Mouse (Mus musculus) neutrophil, adult 5-6 weeks (primary cell): ENCODE results near the gene Dhx8. TPM values are rescaled to one million over a fixed set of nuclear protein-coding genes. Genes with fewer than 3 reads are reported as not detected.

Experiments used
- ATAC-seq: fragments of 151-379, 151-347 bp; 2 replicates; pipeline ENCODE4 v1.8.0; 2017; ENCODE audit warnings: mild to moderate bottlenecking, moderate TSS enrichment; ENCODE audit not compliant: insufficient number of reproducible peaks, poor library complexity, low FRiP score, severe bottlenecking; ENCODE audit errors: extremely low read depth
- total RNA-seq: library from RNA; stranded (forward); fragments of 200-1000 nt; gene quantifications from 2 replicates; pipeline ENCODE4 v1.2.3, GENCODE M21; 2017

Gene Dhx8
- total RNA-seq, 1 experiment from 2014 or later, result 61.8 TPM

DNA sequence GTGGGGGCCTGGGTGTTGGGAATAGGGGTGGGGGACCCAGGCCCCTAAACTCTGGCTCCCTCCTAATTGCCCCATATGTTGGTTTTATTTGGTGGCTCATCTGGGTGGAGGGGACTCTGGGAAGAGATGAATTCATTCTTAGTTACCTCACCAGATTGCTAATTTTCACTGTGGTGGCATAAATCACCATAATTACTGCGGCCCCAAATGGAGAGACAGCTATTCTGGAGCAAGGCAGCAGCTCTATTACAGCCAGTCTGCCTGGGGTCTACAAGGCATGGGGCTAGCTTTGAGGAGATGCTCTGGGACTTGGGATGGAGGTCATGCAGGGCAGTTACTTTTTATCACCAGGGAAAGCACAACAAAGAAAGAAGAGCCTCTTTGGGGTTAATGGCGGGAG, 6.0 kb upstream of the Dhx8 start:
- ATAC-seq, result no peak

DNA sequence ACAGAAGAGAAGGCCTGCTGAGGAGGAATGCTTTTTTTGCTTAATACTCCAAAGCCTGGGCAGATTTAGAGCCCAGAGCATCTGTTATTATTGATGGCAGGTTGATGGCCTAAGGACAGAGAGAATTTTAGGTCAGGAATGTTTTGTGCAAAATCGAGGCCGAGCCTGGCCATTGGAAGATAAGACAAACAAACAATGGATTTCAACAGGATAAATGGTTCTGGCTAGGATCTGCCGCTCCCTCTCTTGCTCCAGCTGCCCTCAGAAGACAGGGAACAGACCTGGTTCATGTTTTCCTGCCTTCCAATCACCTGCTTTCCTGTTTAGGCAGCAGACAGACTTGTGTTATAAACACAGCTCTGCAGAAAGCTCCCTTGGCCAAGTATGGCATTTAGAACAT, 3.4 kb upstream of the Dhx8 start:
- ATAC-seq, result no peak

GRCm38 (mm10) chr11:101733596-101733995, 877 bp downstream of the Dhx8 start:
- no peak for ATAC-seq

DNA sequence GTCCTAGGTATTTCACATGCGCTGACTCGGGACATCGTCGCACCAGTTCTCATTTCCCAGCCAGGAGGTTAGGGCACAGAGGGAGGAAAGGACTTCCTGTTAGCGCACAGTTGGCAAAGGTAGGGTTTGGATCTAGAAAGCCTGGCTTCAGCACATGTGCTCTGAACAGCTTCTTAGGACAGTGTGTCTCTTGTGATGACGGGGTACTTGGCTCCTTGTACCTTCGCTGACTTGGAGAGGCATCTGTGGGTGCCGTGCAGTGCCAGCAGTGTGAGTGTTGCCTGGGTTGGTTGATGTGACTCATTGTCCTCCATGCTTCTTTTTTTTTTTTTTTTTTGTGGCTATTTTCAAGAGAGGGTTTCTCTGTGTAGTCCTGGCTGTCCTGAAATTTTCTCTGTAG, 23.9 kb downstream of the Dhx8 start:
- no peak for ATAC-seq

- ATAC-seq, result no peak
Observed at GRCm38 (mm10) chr11:101757366-101757765, 24.6 kb downstream of the Dhx8 start.

DNA sequence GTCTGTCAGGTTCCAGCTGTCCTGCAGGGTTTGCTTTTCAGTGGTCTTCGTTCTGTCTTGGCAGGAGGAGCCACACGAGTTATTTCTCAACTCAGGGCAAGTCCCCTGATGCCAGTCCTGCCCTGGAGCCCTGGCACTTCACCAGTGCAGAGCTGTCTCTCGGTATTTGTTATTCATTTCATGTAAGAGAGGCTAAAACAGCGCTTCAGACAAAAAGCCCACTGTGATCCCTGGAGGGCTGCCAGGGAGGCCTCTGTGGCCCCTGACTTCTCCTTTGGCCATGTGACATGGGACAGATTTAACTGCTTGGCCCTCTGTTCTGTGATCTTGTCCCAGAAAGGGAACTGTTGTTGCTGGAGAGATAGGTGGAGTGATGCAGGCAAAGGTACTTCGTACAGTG, 25.7 kb downstream of the Dhx8 start:
- ATAC-seq, result no peak

- ATAC-seq, result peak; percentile 58; the same call in 1 of the 2 replicates
Observed at GRCm38 (mm10) chr11:101759530-101759929, 26.8 kb downstream of the Dhx8 start.

DNA sequence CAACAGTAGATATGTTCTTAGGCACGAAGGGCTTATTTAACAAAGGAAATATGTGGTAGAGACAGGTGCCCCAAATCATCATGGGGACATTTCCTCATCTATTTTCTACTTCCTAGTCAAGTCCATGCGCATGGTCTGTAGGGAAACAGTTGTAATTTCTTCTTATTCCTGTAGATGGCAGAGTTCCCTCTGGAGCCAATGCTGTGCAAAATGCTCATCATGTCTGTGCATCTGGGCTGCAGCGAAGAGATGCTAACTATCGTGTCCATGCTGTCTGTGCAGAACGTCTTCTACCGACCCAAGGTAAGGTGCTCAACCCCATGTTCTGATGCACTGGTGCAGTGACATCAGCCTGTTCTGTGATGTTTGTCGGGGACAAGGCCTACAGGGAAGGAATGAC, 31.0 kb downstream of the Dhx8 start:
- peak; percentile 57; the same call in 1 of the 2 replicates for ATAC-seq

GRCm38 (mm10) chr11:101764546-101764945, 31.8 kb downstream of the Dhx8 start:
- no peak for ATAC-seq

DNA sequence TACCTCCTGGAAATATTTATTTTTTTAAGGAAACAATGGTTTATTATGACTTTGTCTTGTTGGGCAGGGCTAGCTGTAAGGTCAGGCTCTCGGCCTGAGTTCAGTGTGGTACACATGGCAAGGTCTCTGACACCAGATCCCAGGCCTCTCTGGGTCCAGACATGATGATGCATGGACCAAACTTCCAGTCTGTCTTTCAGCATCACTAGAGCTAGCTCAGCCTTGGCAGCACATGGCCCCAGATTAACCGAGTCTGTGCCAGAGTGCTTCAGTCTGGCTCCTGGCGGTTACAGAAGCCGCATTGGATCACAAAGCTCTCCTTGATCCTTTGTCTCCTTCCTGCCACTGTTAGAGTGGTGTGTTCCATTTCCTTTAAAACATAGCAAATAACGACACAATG, 34.6 kb downstream of the Dhx8 start:
- no peak for ATAC-seq

GRCm38 (mm10) chr11:101768721-101769120, 36.0 kb downstream of the Dhx8 start:
- ATAC-seq, result no peak

DNA sequence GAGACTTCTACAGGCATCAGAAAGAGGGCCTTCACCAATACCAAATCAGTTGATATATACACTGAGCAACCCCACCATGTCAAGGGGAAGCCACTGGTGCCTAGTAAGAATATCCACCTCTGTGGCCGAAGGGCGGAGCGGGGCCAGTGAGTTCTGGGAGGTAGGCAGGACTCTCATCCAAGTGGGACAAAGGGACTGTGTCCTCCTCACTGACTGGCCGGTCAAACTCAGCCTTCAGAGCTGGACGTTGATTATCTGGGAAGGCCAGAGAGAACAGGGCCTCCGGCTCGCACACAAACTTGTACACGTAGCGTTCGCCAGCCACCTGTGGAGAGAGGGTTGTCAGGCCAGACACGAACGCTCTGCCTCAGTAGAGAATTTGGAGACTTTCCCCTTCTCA, 37.5 kb downstream of the Dhx8 start:
- no peak for ATAC-seq

GRCm38 (mm10) chr11:101772027-101772426, 39.3 kb downstream of the Dhx8 start:
- ATAC-seq, result no peak

DNA sequence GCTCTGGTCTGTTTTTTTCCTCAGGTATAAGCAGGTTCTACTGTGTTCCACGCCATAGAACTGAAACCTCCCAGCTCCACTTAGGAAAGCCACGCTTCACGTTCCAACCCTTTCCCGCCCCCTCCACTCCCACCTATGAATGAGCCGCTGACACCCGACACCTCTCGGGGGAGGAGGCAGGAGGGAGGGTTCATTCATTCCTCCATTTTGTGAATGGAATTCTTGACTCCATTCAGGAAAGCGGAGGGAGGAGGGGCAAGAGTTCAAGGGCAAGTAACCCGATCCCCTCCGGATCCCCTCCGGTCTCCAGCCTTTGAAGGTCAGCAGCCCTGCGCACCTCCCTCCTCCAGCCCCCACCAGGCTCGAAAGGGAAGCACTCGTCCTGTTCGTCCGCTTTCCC, 39.7 kb downstream of the Dhx8 start:
- ATAC-seq, result no peak

DNA sequence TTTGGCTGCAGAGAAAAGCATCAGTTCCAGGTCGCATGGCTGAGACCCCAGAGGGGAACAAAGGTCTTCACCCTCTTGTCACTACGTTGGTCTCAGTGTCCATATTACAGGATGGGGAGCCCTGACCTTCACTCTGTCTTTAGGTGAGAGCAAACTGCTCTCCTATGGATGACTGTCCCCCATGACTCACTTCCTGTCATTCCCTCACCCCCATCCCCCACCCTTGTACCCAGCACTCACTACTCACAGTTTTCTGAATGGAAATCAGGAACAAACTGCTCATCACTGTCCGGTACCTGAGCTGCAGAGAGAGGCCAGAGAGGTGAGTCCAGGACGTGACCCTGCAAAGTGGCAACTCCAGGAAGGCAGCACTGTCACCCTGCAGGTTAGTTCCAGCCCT, 44.1 kb downstream of the Dhx8 start:
- ATAC-seq, result no peak

DNA sequence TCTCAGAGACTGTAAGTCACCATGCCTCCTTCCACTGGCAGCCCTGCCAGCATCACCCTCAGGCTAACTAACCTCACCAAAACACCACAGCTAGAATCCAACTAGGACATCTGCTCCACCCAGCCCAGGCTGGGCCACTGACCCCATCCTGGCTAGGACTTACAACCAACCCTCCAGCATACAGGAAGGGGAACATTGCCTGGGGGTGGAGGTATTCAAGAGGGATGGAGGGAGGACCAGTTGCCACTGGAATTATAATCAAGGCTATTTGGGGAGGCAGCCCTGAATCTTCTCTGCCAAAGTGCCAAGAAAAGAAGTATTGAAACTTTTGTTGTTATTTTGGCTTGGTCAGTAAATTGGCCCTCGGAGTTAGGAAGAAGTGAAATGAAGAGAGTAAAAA, 50.4 kb downstream of the Dhx8 start:
- no peak for ATAC-seq

- ATAC-seq, result no peak
Observed at GRCm38 (mm10) chr11:101783584-101783983, 50.9 kb downstream of the Dhx8 start.

GRCm38 (mm10) chr11:101784072-101784471, 51.4 kb downstream of the Dhx8 start:
- ATAC-seq, result no peak

DNA sequence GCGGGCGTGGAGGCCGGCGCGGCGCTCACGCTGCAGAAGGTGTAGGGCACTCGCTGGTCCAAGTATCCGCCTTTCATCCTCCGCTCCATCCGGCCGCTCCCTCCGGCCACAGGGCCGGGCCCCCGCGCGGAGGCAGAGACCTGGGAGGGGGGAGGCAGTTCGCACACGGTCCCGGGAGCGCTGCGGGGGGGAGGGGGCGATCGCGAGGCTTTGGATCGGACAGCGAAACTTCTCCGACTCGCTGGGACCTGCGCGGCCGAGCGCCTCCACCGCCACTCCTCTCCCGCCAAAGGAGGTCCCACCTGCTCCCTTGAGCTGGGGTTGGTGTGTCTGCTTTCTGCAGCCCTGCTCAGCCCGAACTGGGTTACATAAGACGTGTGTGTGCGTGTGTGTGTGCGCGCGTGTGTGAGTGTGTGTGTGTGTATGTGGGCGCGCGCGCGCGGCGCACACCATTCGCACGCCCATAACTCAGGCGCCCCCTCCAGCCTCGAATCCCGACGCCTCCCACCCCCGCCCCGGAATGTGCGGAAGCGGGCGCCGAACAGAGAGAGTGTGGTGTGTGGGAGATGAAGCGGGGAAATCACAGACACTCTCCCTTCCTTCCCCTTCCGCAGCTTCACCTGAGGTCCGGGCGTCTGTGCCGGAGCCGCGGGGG, 51.9 kb downstream of the Dhx8 start:
- no peak for ATAC-seq

GRCm38 (mm10) chr11:101785143-101785851, 52.6 kb downstream of the Dhx8 start, which contains the start of gene Etv4:
Gene Etv4 (minus strand): TSS chr11:101785371.
- peak; percentile 71 for ATAC-seq

DNA sequence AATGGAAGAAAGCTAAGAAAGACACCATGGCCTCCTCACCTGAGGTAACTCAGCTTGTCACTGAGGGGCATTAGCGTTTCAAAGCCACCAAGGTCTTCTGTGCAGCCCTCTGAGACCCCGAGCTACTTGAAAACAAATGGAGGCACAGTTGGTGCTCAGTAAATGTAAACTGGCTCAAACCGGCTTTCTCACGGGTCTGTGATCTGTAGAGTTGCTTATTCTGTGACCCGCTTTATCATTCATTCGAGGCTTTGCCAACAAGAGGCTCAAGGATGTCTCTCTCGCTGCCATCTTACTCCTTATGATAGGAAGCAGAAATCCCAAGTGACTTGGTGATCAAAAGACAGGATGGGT, 53.1 kb downstream of the Dhx8 start:
- no peak for ATAC-seq
